Mouse (Mus musculus): ENCODE results near the gene B230219D22Rik. TPM values are rescaled to one million over a fixed set of nuclear protein-coding genes. Genes with fewer than 3 reads are reported as not detected.

B230219D22Rik gene
- total RNA-seq, 4 experiments from 2014 or later = 67.1 to 69.6 (median 68.9) TPM

DNA sequence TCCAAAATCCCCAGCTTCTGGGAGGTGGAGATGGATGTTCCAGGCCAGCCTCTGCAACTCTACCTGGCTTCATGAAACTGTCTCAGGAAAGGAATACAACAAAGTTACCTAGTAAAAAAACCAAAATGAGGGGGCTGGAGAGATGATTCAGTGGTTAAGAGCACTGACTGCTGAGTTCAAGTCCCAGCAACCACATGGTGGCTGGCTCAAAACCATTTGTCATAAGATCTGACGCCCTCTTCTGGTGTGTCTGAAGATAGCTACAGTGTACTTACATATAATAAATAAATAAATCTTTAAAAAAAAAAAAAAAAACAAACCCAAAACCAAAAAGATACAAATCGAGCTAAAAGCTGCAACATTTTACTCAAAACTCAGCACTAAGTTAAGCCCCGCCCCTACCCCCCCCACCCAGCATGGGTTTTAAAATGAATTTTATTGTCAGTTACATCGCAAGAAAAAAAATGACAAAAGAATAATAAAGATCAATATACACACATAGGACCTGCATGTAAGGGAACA is 33.7 kb downstream of the B230219D22Rik start:
- DNase-seq (ENCODE audit: low spot score in 2 of 2) = no peak

DNA sequence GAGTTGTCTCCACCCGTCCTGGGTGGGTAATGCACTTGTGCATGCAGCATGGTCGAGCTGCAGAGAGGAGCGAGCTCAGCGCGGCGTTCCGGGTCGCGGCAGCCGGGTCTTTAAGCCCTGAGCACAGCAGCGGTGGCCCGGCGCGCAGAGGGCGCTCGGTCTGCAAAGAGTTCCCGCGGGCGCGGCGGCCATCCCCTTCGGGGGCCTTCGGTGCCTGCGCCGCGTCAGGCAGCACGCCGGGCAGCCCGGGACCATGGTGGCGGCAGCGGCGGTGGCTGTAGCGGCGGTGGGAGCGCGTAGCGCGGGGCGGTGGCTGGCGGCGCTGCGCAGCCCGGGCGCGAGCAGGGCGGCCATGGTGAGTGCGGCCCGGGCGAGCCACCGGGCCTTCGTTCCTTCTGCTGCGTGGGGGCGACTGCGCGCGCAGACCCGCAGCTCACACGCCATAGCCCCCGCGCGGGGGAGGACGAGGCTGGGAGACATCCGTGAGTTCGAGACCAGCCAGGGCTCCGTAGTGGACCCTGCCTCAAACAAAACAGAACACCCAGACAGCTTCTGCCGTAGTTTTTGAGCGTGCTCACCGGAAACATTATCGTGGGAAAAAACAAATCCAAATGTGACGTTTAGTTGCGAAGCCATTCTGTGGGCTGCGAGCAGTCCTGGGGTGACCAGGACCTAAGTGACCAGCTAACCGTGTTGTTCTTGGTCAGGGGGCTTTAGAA is 34.4 kb downstream of the B230219D22Rik start, which contains the start of gene Pcbd2:
TSS of gene Pcbd2 (plus strand) at position 249 of the 719 bp plus-strand sequence.
- peak; percentile 41 to 75 for DNase-seq (ENCODE audit: low spot score in 2 of 2)

- peak; percentile 51 to 59 for DNase-seq (ENCODE audit: low spot score in 2 of 2)
Measured at GRCm38 (mm10) chr13:55727839-55728238, 34.9 kb downstream of the B230219D22Rik start.

GRCm38 (mm10) chr13:55730716-55731115 is 37.8 kb downstream of the B230219D22Rik start:
- no peak for DNase-seq (ENCODE audit: low spot score in 2 of 2)

GRCm38 (mm10) chr13:55732121-55732520 is 39.2 kb downstream of the B230219D22Rik start:
- no peak for DNase-seq (ENCODE audit: low spot score in 2 of 2)

GRCm38 (mm10) chr13:55733628-55734502 is 40.9 kb downstream of the B230219D22Rik start:
- DNase-seq (ENCODE audit: low spot score in 2 of 2) = no peak

DNA sequence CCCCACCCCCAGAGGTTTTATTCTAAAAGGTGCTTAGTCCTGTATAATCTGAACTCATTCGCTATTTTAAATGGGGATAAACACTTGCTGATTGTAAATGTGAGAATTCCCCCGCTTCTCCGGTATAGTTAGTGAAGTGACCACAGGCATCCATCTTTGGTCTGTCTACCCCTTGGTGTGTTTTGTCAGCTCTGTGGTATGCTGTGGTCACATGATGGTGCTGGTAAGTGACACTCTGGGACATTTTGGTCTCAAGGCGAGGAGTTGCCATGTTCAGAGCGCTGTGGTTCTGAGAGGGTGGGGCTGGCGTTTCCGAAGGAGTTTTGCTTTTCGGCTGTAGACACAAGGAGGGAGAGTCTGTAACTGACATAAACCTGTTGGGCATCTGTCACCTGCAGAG is 45.0 kb downstream of the B230219D22Rik start:
- no peak for DNase-seq (ENCODE audit: low spot score in 2 of 2)

DNA sequence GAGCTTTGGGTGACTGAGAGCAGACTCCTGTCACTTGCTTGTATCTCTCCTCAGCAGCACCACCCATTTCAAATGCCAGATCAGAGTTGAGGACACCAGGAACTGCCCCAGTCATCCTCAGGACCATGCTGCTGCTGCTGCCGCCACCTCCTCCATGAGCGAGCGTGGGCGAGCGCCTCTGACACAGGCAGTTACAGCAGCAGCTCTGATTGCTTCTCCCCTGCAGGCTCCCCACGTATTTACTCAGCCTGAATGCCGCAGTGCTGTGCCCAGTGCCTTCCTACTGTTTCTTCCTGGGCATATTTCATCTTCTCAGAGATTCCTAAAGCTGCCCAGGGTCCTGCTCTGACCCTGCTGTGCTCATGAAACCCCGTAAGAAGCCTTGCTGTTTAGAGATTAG is 49.4 kb downstream of the B230219D22Rik start:
- DNase-seq (ENCODE audit: low spot score in 2 of 2) = no peak

Other genes starting within 250 kb of the B230219D22Rik start
- 10 to 100 TPM; 61.4 to 74.2 (median 67.5) TPM for gene Grk6, start 248.1 kb upstream of the B230219D22Rik start, total RNA-seq (2022)
- gene Prr7, start 228.9 kb upstream of the B230219D22Rik start, total RNA-seq (2022) = 10 to 100 TPM; 57.5 to 73.5 (median 60.4) TPM
- gene Dbn1, start 205.0 kb upstream of the B230219D22Rik start, total RNA-seq (2022) = 100 to 1,000 TPM; 295 to 399 (median 333) TPM
- gene Pdlim7, start 179.4 kb upstream of the B230219D22Rik start, total RNA-seq (2022) = 10 to 100 TPM; 88.7 to 99.2 (median 95.5) TPM
- gene Dok3, start 163.8 kb upstream of the B230219D22Rik start, total RNA-seq (2022) = 10 to 100 TPM in 2 of 4 experiments, 1 to 10 TPM in 2; 6.4 to 20.4 (median 12.1) TPM
- 10 to 100 TPM; 54.4 to 64.1 (median 56.3) TPM for gene Ddx41, start 156.5 kb upstream of the B230219D22Rik start, total RNA-seq (2022)
- 100 to 1,000 TPM in 2 of 4 experiments, 10 to 100 TPM in 2; 84.9 to 113 (median 94.5) TPM for gene Fam193b, start 122.0 kb upstream of the B230219D22Rik start, total RNA-seq (2022)
- 100 to 1,000 TPM; 124 to 139 (median 130) TPM for gene Tmed9, start 119.4 kb upstream of the B230219D22Rik start, total RNA-seq (2022)
- 10 to 100 TPM; 21.5 to 28.7 (median 24.8) TPM for gene B4galt7, start 93.2 kb upstream of the B230219D22Rik start, total RNA-seq (2022)
- 10 to 100 TPM; 41.5 to 54.7 (median 46.1) TPM for gene Caml, start 70.1 kb upstream of the B230219D22Rik start, total RNA-seq (2022)
- gene Ddx46, start 58.1 kb upstream of the B230219D22Rik start, total RNA-seq (2022) = 10 to 100 TPM; 41.8 to 48.4 (median 46.2) TPM
- gene Txndc15, start 21.5 kb downstream of the B230219D22Rik start, total RNA-seq (2022) = 10 to 100 TPM; 68.6 to 75.2 (median 72.6) TPM
- 10 to 100 TPM; 28.8 to 41.8 (median 38.5) TPM for gene Pcbd2, start 34.2 kb downstream of the B230219D22Rik start, total RNA-seq (2022)
- gene Catsper3, start 91.4 kb downstream of the B230219D22Rik start, total RNA-seq (2022) = under 1 TPM; 0.29 to 0.64 (median 0.48) TPM
- gene Pitx1, start 143.1 kb downstream of the B230219D22Rik start, total RNA-seq (2022) = not detected

Data from layer of hippocampus, adult 8-10 months (tissue).